Comparison of ENCODE assay signal across 1 mouse cellular context in genomic region chr13:81760379-81760778, GRCm38 (mm10).
TF ChIP-seq lines count a peak whose summit lies in the region.

No protein-coding gene starts in this region.

TF ChIP-seq in CH12.LX, 34 proteins besides CTCF, POLR2A, EP300 and RAD21:
- TF ChIP-seq IRF4 (IDR thresholded peaks at IDR 0.05; ENCODE audit: low read depth, low read length) (0 out of 2 replicates have a peak, but pooled peaks have one; percentile 25), ZC3H11A (IDR thresholded peaks at IDR 0.05; ENCODE audit: low read depth, low read length) (peak; percentile 15; the same call in 1 of the 2 replicates), NRF1 (IDR thresholded peaks at IDR 0.05; ENCODE audit: low read depth, low read length) (no peak), MEF2A (IDR thresholded peaks at IDR 0.05; ENCODE audit: borderline replicate concordance, low read depth, low read length) (no peak), SMC3 (IDR thresholded peaks at IDR 0.05; ENCODE audit: low read depth, low read length) (peak; percentile 81), JUND (conservative IDR thresholded peaks at IDR 0.05; ENCODE audit: low read depth, low read length) (no peak), PAX5 (IDR thresholded peaks at IDR 0.05; ENCODE audit: low read length) (no peak), USF1 (IDR thresholded peaks at IDR 0.05; ENCODE audit: low read depth, low read length) (no peak)
